Mouse (Mus musculus) lung, postnatal 0 days (tissue): ENCODE measurements at regions not wholly inside any gene's neighbourhood (a gene's known extent, or its start where the extent isn't known, plus 50 kb on each side); places are given as distances from the start of the nearest gene placed in this dataset.
A peak's percentile ranks its signal among the peaks of the same experiment; 100 is the strongest.

Experiments
- CTCF ChIP-seq: IDR thresholded peaks from 2 replicates; pipeline ENCODE4 v1.5.1; 2016; ENCODE audit warnings: antibody characterized with exemption, mild to moderate bottlenecking
- EP300 ChIP-seq: IDR thresholded peaks from 2 replicates; pipeline ENCODE4 v1.6.1; 2016; ENCODE audit warnings: antibody characterized with exemption, mild to moderate bottlenecking, control low read depth

DNA sequence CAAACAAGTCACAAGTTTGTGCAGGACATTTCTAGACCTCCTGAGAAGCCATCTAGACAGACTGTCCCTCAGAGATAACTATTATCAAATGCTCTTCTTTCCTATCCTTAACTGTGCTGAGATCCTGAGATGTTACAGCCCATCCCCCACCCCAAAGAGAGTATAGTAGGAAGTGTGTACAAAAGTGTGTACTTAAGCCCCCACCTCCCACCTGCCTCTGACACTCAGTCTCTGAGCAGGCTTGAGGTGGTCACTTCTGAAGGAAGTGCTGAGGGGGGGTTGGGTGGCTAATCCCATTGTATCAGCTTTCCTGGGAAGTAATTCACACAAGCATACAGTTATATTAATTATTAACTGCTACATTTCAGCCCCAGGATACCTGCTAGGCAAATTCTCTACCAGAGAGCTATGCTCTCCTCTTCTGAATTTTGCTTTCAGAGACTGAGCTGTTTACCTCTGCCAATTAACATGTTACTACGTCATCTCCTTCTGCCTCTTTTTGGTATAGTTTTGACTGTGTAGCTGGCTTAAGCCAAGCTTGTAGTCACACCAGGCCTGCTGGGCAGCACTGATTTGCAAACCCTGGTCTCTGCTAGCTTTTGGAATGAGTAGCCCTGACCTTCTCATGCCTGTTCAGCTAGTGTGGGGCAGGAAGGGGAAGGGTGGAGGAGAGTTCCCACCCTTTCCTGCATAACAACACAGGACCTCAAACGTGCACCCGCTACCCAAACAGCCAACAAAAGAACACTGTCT, 192.2 kb upstream of the Trib2 start:
- TF ChIP-seq CTCF (no peak), EP300 (peak; percentile 96)
